Mouse (Mus musculus): Measurements from ENCODE around the gene Olfr1502. TPM values are rescaled to one million over a fixed set of nuclear protein-coding genes. Genes with fewer than 3 reads are reported as not detected.
"Not testable (repeated sequence)": the region's sequence is repeated elsewhere in the genome, so short reads cannot be mapped to it uniquely, and the experiment has no call there.

The Olfr1502 gene
- polyA plus RNA-seq, 1 experiment = not detected

- TF ChIP-seq CTCF (IDR thresholded peaks at IDR 0.05; ENCODE audit: low read depth, low read length) (no peak), EP300 (IDR thresholded peaks at IDR 0.05; ENCODE audit: insufficient read depth, low read depth, low read length) (no peak), POLR2A (IDR thresholded peaks at IDR 0.05; ENCODE audit: insufficient read depth, low read length) (no peak)
- no peaks in the 10 kb centered on the region for H3K4me1 ChIP-seq (ENCODE audit: control insufficient read depth, insufficient read depth, low read length)
Measured at GRCm38 (mm10) chr19:13830388-13830787, 31.2 kb upstream of the Olfr1502 start, which contains the start of gene Olfr1500. Gene Olfr1500 (minus strand): TSS chr19:13830488.

GRCm38 (mm10) chr19:13850592-13850991, 11.0 kb upstream of the Olfr1502 start, which contains the start of gene Olfr1501:
Gene Olfr1501 (minus strand): TSS chr19:13850692.
- H3K9me3 ChIP-seq (replicated peaks; ENCODE audit: control insufficient read depth, insufficient read depth, low read length, poor library complexity, severe bottlenecking); H3K36me3 ChIP-seq (ENCODE audit: control insufficient read depth, insufficient read depth, low read length, poor library complexity, severe bottlenecking); H3K9ac ChIP-seq (ENCODE audit: low read depth, poor library complexity, severe bottlenecking); H3K27me3 ChIP-seq (ENCODE audit: control insufficient read depth, insufficient read depth, low read length, poor library complexity, severe bottlenecking); H3K4me3 ChIP-seq (ENCODE audit: low read depth, low read length); H3K27ac ChIP-seq (ENCODE audit: insufficient read depth, low read length); H3K4me1 ChIP-seq (ENCODE audit: control insufficient read depth, insufficient read depth, low read length): not testable (repeated sequence)

More at GRCm38 (mm10) chr19:13830388-13830787, 31.2 kb upstream of the Olfr1502 start, which contains the start of gene Olfr1500:
- no peak within 1 kb of the TSS for H3K9ac ChIP-seq (ENCODE audit: low read depth, poor library complexity, severe bottlenecking)
- H3K27ac ChIP-seq (ENCODE audit: insufficient read depth, low read length) = no peak within 1 kb of the TSS
- H3K27me3 ChIP-seq (ENCODE audit: control insufficient read depth, insufficient read depth, low read length, poor library complexity, severe bottlenecking) = no peaks in the 10 kb centered on the region
- no peaks in the 10 kb centered on the region for H3K9me3 ChIP-seq (replicated peaks; ENCODE audit: control insufficient read depth, insufficient read depth, low read length, poor library complexity, severe bottlenecking)
- H3K36me3 ChIP-seq (ENCODE audit: control insufficient read depth, insufficient read depth, low read length, poor library complexity, severe bottlenecking) = no peaks in the 10 kb centered on the region
- H3K4me3 ChIP-seq (ENCODE audit: low read depth, low read length) = no peak within 1 kb of the TSS

GRCm38 (mm10) chr19:13897828-13898227, 36.2 kb downstream of the Olfr1502 start, which contains the start of gene Olfr1504:
Gene Olfr1504 (minus strand): TSS chr19:13897928.
- no peak for TF ChIP-seq POLR2A (IDR thresholded peaks at IDR 0.05; ENCODE audit: insufficient read depth, low read length)
- TF ChIP-seq EP300 (IDR thresholded peaks at IDR 0.05; ENCODE audit: insufficient read depth, low read depth, low read length) = no peak
- TF ChIP-seq CTCF (IDR thresholded peaks at IDR 0.05; ENCODE audit: low read depth, low read length) = no peak
- Histone ChIP-seq H3K4me1 (ENCODE audit: control insufficient read depth, insufficient read depth, low read length) (no peaks in the 10 kb centered on the region), H3K4me3 (ENCODE audit: low read depth, low read length) (no peak within 1 kb of the TSS), H3K9me3 (replicated peaks; ENCODE audit: control insufficient read depth, insufficient read depth, low read length, poor library complexity, severe bottlenecking) (no peaks in the 10 kb centered on the region), H3K9ac (ENCODE audit: low read depth, poor library complexity, severe bottlenecking) (no peak within 1 kb of the TSS), H3K36me3 (ENCODE audit: control insufficient read depth, insufficient read depth, low read length, poor library complexity, severe bottlenecking) (no peaks in the 10 kb centered on the region), H3K27ac (ENCODE audit: insufficient read depth, low read length) (no peak within 1 kb of the TSS), H3K27me3 (ENCODE audit: control insufficient read depth, insufficient read depth, low read length, poor library complexity, severe bottlenecking) (no peaks in the 10 kb centered on the region)

Other genes with a start within 250 kb of the Olfr1502 start
- not detected in 2 replicates for gene Olfr1487, start 244.4 kb upstream of the Olfr1502 start, polyA plus RNA-seq (2011; ENCODE audit: insufficient read depth, insufficient read length, low read depth, missing spikeins)
- gene Olfr1489, start 230.2 kb upstream of the Olfr1502 start, polyA plus RNA-seq (2011; ENCODE audit: insufficient read depth, insufficient read length, low read depth, missing spikeins) = 0.13 TPM in 1 of 2 replicates, not detected in the other
- not detected in 2 replicates for gene Olfr1490, start 210.7 kb upstream of the Olfr1502 start, polyA plus RNA-seq (2011; ENCODE audit: insufficient read depth, insufficient read length, low read depth, missing spikeins)
- gene Olfr1491, start 164.5 kb upstream of the Olfr1502 start, polyA plus RNA-seq (2011; ENCODE audit: insufficient read depth, insufficient read length, low read depth, missing spikeins) = not detected in 2 replicates
- not detected in 2 replicates for gene Olfr1493-ps1, start 138.5 kb upstream of the Olfr1502 start, polyA plus RNA-seq (2011; ENCODE audit: insufficient read depth, insufficient read length, low read depth, missing spikeins)
- gene Olfr1494, start 122.1 kb upstream of the Olfr1502 start, polyA plus RNA-seq (2011; ENCODE audit: insufficient read depth, insufficient read length, low read depth, missing spikeins) = not detected in 2 replicates
- gene Olfr1495, start 97.2 kb upstream of the Olfr1502 start, polyA plus RNA-seq (2011; ENCODE audit: insufficient read depth, insufficient read length, low read depth, missing spikeins) = not detected in 2 replicates
- not detected in 2 replicates for gene Olfr1496, start 83.9 kb upstream of the Olfr1502 start, polyA plus RNA-seq (2011; ENCODE audit: insufficient read depth, insufficient read length, low read depth, missing spikeins)
- not detected in 2 replicates for gene Olfr1497, start 63.6 kb upstream of the Olfr1502 start, polyA plus RNA-seq (2011; ENCODE audit: insufficient read depth, insufficient read length, low read depth, missing spikeins)
- gene Olfr1499, start 42.3 kb upstream of the Olfr1502 start, polyA plus RNA-seq (2011; ENCODE audit: insufficient read depth, insufficient read length, low read depth, missing spikeins) = not detected in 2 replicates
- gene Olfr1500, start 31.3 kb upstream of the Olfr1502 start, polyA plus RNA-seq (2011; ENCODE audit: insufficient read depth, insufficient read length, low read depth, missing spikeins) = not detected in 2 replicates
- gene Olfr1501, start 11.1 kb upstream of the Olfr1502 start, polyA plus RNA-seq (2011; ENCODE audit: insufficient read depth, insufficient read length, low read depth, missing spikeins) = not detected in 2 replicates
- gene Olfr1504, start 36.1 kb downstream of the Olfr1502 start, polyA plus RNA-seq (2011; ENCODE audit: insufficient read depth, insufficient read length, low read depth, missing spikeins) = not detected in 2 replicates
- gene Olfr1505, start 51.7 kb downstream of the Olfr1502 start, polyA plus RNA-seq (2011; ENCODE audit: insufficient read depth, insufficient read length, low read depth, missing spikeins) = 0.18 TPM in 1 of 2 replicates, not detected in the other

Data from ES-Bruce4 (cell line).